Mouse (Mus musculus): ENCODE data around the gene Cmah. TPM values are rescaled to one million over a fixed set of nuclear protein-coding genes. Genes with fewer than 3 reads are reported as not detected.

Gene Cmah
- 7.3 and 11.1 TPM in 2 replicates for polyA plus RNA-seq (2011; ENCODE audit: insufficient read depth, insufficient read length, low replicate concordance, missing spikeins)

DNA sequence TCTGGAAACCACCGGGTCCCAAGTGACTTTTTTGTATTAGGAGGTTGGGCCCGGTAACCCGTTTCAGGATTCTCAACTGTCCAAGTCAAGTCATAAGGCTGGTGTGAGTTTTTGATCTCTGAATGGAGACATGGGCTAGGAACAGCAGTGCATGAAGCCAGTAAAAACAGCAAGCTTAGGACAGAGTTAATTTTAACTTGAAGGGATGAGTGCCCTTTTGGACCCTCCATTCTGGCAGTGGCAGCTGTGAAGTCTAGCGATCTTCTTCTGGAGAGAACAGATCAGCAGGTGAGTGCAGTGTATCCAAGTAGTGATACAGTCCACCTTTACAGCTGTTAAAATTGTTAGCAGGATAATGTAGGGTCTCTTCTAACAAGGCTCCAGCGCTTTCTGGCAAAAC, at the start of gene Cmah:
Gene Cmah, plus strand, starts transcription at position 204 of the 400 bp plus-strand sequence.
- H3K4me3 ChIP-seq (replicated peaks; ENCODE audit: control insufficient read depth, low read depth, low read length), result no peak within 1 kb of the TSS
- H3K4me1 ChIP-seq (ENCODE audit: control insufficient read depth, insufficient read depth, low read length), result no peaks in the 10 kb centered on the region; the same call in 1 of the 2 replicates
- H3K27ac ChIP-seq (ENCODE audit: control insufficient read depth, insufficient read depth, low read depth, low read length, poor library complexity), result no peak within 1 kb of the TSS
- WGBS, result 73% methylated on average over 5 of the region's 5 CpGs
- TF ChIP-seq POLR2A (IDR thresholded peaks at IDR 0.05; ENCODE audit: borderline replicate concordance, control insufficient read depth, low read depth, low read length) (no peak), CTCF (IDR thresholded peaks at IDR 0.05; ENCODE audit: control insufficient read depth, insufficient read depth, low read length) (no peak)

DNA sequence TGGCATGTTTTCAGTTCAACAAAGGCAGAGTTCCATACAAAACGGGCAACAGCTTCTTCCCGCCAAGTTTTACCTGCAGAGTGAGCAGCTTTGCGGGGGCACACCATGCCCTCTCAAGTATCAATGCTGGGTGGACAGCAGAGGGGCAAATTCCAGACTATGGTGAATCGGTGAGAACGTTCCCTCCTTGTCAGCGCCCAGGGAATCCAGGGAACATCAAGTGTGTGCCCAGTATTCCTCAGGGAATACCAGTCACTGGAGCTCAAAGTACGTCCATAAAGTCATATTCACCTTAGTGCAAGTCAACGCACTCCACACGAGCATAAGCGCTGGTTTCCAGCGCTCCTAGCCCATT, 47.8 kb upstream of the Cmah start:
- H3K27ac ChIP-seq (ENCODE audit: control insufficient read depth, insufficient read depth, low read depth, low read length, poor library complexity), result no peak overlapping the region
- no peaks in the 10 kb centered on the region for H3K4me1 ChIP-seq (ENCODE audit: control insufficient read depth, insufficient read depth, low read length)
- 83% methylated on average over 11 of the region's 11 CpGs for WGBS
- TF ChIP-seq CTCF (IDR thresholded peaks at IDR 0.05; ENCODE audit: control insufficient read depth, insufficient read depth, low read length) (no peak), POLR2A (IDR thresholded peaks at IDR 0.05; ENCODE audit: borderline replicate concordance, control insufficient read depth, low read depth, low read length) (no peak)
- H3K4me3 ChIP-seq (replicated peaks; ENCODE audit: control insufficient read depth, low read depth, low read length), result no peak overlapping the region

DNA sequence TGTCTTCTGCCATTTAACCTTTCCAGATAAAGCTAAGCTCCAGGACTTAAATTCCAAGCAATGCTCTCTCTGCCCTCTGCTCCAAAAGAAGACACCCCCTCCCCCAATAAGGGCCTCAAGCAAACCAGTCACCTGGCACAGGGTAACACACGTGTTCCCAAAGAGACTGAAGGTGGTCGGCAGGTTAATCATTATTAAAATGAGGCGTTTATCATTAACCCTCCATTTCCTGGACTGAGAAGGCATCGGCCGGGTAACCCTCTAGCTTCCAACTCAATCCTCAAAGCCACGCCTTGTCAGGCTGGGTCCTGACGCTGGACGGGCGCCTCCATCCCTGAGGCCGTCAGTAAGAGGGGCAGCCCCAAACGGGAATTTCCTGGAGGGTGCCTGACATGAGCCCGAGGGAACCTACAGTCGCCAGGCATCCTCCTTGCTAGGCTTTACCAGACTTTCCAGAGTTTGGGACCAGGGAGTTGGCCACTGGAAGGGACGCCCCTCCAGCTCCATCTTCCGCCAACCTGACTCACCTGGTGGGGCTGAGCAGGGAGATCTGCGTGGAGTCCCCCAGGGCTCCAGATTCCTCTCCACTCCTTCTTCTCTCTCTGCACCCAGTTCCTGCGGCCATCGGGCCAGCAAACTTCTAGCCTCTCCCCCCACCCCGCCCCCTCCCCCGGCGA, 47.3 kb upstream of the Cmah start:
- peak overlapping the region; percentile 12 for H3K4me3 ChIP-seq (replicated peaks; ENCODE audit: control insufficient read depth, low read depth, low read length)
- H3K4me1 ChIP-seq (ENCODE audit: control insufficient read depth, insufficient read depth, low read length), result no peaks in the 10 kb centered on the region
- H3K27ac ChIP-seq (ENCODE audit: control insufficient read depth, insufficient read depth, low read depth, low read length, poor library complexity), result no peak overlapping the region
- WGBS, result 26% methylated on average over 21 of the region's 21 CpGs
- TF ChIP-seq POLR2A (IDR thresholded peaks at IDR 0.05; ENCODE audit: borderline replicate concordance, control insufficient read depth, low read depth, low read length) (no peak), CTCF (IDR thresholded peaks at IDR 0.05; ENCODE audit: control insufficient read depth, insufficient read depth, low read length) (no peak)

DNA sequence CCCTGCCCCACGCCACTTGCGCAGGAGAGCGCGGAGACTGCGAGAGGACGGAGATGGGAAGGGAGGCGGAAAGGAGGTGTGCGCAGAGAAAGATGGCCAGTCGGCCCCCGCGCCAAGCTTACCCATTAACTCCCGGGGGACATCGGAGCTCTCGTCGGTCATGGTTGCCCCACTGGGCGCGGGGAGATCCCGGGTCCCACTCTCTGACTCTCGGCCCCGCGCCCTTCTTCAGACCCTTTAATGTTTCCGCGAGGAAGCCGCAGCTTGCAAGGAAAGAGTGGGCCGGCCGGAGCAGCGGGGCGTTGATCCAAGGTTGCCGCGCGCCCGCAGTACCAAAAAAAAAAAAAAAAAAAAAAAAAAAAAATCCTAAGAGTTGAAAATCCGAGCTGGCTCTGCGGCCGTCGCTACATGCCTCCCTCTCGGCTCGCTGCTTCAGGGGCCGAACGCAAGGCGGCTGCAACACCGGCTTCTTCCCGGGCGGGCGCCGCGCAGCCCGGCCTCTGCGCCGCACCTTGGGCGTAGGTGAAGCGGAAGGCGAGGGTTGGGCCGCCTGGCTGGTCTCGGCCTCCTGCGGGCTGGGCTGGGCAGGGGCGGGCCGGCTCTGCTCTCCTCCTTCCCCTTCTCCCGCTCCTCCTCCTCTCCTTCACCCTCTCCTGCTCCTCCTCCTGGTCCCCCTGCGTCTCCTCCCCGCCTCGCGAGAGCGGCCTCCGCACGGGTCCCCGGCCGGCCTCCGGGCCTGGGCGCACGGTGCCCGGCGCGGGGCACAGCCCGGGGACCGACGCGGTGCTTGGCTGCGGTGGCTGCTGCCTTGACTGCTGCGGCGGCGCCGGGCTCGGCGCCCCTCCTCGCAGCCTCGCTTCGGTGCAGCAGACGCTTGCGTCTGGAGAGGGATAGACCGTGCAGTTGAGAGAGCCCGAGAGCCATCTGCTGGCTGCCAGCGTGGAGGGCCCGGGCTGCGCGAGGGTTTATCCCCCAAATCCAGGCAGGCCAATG, 46.5 kb upstream of the Cmah start, which contains the start of gene Carmil1:
Gene Carmil1, minus strand, starts transcription at position 357 of the 993 bp plus-strand sequence.
- Histone ChIP-seq H3K27ac (ENCODE audit: control insufficient read depth, insufficient read depth, low read depth, low read length, poor library complexity) (peak within 1 kb of the TSS; percentile 51; the same call in 1 of the 2 replicates), H3K4me1 (ENCODE audit: control insufficient read depth, insufficient read depth, low read length) (no peaks in the 10 kb centered on the region), H3K4me3 (replicated peaks; ENCODE audit: control insufficient read depth, low read depth, low read length) (peak within 1 kb of the TSS; percentile 53)
- under 1% methylated on average over 96 of the region's 96 CpGs for WGBS
- TF ChIP-seq CTCF (IDR thresholded peaks at IDR 0.05; ENCODE audit: control insufficient read depth, insufficient read depth, low read length) (peak; percentile 48; the same call in 1 of the 2 replicates), POLR2A (IDR thresholded peaks at IDR 0.05; ENCODE audit: borderline replicate concordance, control insufficient read depth, low read depth, low read length) (no peak)

DNA sequence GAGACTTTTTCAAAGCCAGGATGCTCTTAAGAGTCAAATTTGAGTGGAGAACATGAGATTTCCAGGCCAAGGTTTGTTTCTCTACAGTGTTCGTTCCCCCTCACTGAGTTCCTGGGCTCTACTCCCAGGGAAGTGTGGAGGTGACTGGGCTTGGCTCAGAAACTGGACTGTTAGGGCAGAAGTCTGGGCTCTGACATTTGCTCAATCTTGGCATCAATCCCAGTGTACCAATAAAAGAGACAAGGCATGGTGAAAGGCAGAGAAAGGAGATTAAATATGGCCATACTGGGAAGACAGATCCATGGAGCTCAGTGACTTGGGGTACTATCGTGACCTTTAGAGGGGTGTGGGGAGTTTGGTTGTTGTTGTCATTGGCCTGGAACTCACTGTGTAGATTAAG, 39.8 kb upstream of the Cmah start:
- 86% methylated on average over 2 of the region's 2 CpGs for WGBS
- H3K27ac ChIP-seq (ENCODE audit: control insufficient read depth, insufficient read depth, low read depth, low read length, poor library complexity), result no peak overlapping the region
- no peaks in the 10 kb centered on the region for H3K4me1 ChIP-seq (ENCODE audit: control insufficient read depth, insufficient read depth, low read length)
- TF ChIP-seq CTCF (IDR thresholded peaks at IDR 0.05; ENCODE audit: control insufficient read depth, insufficient read depth, low read length), result no peak
- H3K4me3 ChIP-seq (replicated peaks; ENCODE audit: control insufficient read depth, low read depth, low read length), result no peak overlapping the region

- 11% methylated on average over 4 of the region's 4 CpGs for WGBS
Observed at GRCm38 (mm10) chr13:24297252-24297651, 30.0 kb upstream of the Cmah start.

DNA sequence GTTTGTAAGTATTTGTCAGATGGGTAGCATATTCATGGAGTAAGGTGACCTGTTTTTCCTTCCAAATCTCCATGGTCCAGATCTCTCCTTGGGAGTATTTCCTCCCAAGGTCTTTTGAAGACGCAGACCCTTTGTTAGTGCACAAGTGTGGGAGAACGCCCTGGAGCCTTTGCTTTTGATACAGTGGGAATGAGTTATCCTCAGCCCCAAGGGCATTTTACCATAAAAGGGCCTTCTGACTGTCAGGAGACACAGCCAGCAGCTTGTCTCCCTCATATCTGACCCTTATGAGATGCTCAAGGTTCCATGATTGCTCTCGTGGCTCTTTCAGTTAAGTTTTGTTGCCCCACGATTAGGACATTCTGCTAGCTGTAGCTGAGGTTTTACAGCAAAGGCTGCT, 21.7 kb upstream of the Cmah start:
- TF ChIP-seq CTCF (IDR thresholded peaks at IDR 0.05; ENCODE audit: control insufficient read depth, insufficient read depth, low read length), result no peak
- no peak for TF ChIP-seq POLR2A (IDR thresholded peaks at IDR 0.05; ENCODE audit: borderline replicate concordance, control insufficient read depth, low read depth, low read length)
- Histone ChIP-seq H3K27ac (ENCODE audit: control insufficient read depth, insufficient read depth, low read depth, low read length, poor library complexity) (no peak overlapping the region), H3K4me1 (ENCODE audit: control insufficient read depth, insufficient read depth, low read length) (no peaks in the 10 kb centered on the region), H3K4me3 (replicated peaks; ENCODE audit: control insufficient read depth, low read depth, low read length) (no peak overlapping the region)
- WGBS, result 78% methylated on average over 4 of the region's 4 CpGs

More at GRCm38 (mm10) chr13:24297252-24297651, 30.0 kb upstream of the Cmah start:
- no peaks in the 10 kb centered on the region for H3K4me1 ChIP-seq (ENCODE audit: control insufficient read depth, insufficient read depth, low read length)
- no peak overlapping the region for H3K27ac ChIP-seq (ENCODE audit: control insufficient read depth, insufficient read depth, low read depth, low read length, poor library complexity)
- no peak overlapping the region for H3K4me3 ChIP-seq (replicated peaks; ENCODE audit: control insufficient read depth, low read depth, low read length)
- TF ChIP-seq CTCF (IDR thresholded peaks at IDR 0.05; ENCODE audit: control insufficient read depth, insufficient read depth, low read length) (peak; percentile 61), POLR2A (IDR thresholded peaks at IDR 0.05; ENCODE audit: borderline replicate concordance, control insufficient read depth, low read depth, low read length) (no peak)

DNA sequence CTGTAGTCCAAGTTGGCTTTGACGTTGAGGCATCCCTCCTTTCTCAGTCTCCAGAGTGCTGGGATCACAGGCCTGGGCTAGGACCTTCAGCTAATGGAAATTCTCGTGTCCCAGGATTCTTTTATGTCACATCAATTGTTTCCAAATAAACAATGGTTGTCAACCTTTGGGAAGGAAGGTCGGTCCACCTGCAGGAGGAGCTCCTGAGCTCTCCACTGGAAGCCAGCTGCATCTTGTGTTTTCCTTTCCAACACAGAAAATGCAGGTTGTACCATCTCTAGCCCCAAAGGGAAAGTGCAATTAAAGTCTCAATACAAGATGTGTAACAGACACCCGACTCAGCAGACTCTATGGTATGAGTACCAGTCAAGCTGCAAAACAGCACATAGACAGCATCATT, 21.0 kb upstream of the Cmah start:
- 51% methylated on average over 4 of the region's 4 CpGs for WGBS
- Histone ChIP-seq H3K4me3 (replicated peaks; ENCODE audit: control insufficient read depth, low read depth, low read length) (no peak overlapping the region), H3K4me1 (ENCODE audit: control insufficient read depth, insufficient read depth, low read length) (no peaks in the 10 kb centered on the region), H3K27ac (ENCODE audit: control insufficient read depth, insufficient read depth, low read depth, low read length, poor library complexity) (no peak overlapping the region)
- TF ChIP-seq CTCF (IDR thresholded peaks at IDR 0.05; ENCODE audit: control insufficient read depth, insufficient read depth, low read length) (peak; percentile 51; the same call in 1 of the 2 replicates), POLR2A (IDR thresholded peaks at IDR 0.05; ENCODE audit: borderline replicate concordance, control insufficient read depth, low read depth, low read length) (no peak)
